Mouse (Mus musculus): ENCODE measurements at regions not wholly inside any gene's neighbourhood (a gene's known extent, or its start where the extent isn't known, plus 50 kb on each side); places are given as distances from the start of the nearest gene placed in this dataset.

DNA sequence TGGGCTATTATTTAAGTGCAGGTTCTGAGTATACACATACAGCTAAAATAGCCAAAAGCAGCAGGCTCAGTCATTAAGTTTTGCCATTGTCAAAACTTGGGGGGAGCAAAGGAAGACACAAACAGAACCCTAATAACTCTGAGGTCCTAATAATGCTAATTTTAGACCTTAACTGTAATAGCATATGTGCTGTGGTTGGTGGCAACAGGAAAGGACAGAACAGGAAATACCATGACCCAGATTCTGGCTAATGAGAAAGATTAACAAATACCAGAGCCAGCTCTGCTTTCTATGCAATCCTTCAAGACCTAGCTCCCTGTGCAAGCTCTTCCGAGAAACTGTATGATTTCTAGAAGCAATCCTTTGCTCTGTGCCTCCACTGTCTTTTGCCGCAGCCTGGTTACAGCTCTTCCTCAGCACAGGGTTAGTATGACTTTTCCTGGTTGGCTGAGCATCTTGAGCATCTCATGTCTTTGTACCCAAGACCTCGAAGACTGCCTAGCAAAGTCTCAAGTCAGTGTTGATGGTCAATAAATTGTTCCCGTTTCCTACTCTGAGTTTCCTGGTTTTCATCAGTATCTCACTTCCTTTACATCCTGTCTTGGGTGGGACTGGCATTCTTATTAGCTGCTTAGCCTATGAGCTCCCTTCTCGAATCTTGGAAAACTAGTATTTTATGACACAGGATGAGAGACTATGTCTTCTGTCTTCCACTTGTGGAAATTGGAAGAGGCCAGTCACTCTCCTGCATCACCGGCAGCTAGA, 49.9 kb upstream of the Eed start:
- DNase-seq, result no peak

DNA sequence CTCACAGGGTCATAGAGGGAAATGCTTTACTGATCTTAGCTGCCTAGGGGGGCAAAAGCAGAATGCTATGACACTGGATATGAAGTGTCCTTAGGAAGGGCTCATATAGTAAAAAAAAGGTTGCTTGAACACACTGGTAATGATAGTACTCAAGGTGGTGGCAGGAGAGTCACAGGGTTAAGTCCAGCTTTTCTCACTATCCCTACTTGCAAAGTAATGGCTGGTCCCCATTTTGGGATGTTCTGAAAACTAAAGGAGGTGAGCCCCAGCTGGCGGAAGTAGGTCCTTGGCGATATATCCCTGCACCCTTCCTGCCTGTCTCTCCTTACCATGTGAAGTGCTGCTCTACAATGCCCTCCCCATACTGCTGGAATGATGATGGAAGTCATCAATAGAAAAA, 52.3 kb upstream of the Eed start:
- DNase-seq, result no peak

DNA sequence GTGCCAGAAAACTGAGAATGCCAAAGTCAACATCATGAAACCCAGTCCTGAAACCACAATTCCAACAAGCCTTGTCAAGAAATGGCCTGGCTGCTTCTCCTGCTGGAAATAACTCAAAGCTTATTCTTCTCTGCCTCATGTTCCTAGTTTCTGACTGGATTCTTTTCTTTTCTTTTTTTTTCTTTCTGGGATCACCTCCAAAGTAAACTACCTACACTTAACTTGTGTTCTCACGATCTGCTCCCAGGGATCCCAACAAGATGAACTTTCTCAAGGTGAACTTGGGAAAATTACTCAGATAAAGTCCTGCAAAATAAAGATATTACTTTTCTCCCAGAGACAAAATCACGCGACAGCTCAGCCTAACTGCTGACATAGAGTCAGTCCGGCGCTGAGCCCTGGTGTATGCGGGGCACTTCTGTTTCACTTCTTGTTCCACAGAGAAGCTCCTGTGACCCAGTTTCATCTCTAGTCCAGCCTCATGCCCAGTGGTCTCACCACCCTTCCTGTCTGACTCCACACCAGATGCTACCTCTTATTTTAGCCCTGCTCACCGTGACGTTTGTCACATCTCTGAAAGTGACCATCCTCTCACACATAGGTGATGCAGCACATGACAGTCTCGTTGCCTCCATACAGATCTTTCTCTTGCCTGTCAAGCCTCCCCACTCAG, 53.0 kb upstream of the Eed start:
- peak; percentile 49 to 54 for DNase-seq

DNA sequence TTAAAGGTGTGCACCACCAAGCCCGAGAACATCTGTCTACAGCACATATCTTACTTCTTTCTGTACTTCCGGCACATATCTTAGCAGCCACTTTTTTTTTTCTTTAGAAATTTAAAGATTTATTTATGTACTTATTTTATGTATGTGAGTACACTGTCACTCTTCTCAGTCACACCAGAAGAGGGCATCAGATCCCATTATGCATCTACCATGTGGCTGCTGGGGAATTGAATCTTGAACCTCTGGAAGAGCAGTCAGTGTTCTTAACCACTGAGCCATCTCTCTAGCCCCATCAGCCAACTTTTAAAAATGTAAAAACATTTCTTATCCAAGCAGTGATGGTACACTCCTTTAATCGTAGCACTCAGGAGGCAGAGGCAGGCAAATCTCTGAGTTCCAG, 53.7 kb upstream of the Eed start:
- no peak for DNase-seq

DNA sequence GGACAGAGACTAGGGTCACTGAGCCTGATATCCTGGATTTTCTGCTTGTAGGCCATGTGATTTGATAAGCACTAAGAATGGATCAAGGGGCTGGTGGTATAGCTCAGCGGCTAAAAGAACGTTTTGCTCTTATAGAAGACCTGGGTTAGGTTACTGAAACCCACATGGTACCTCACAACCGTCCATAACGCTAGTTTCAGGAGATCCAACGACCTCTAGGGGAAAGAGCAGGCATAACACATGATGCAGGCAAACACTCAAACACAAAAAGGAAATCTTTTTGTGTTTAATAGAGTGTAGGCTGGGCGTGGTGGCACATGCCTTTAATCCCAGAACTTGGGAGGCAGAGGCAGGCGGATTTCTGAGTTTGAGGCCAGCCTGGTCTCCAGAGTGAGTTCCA, 54.6 kb upstream of the Eed start:
- DNase-seq, result no peak

DNA sequence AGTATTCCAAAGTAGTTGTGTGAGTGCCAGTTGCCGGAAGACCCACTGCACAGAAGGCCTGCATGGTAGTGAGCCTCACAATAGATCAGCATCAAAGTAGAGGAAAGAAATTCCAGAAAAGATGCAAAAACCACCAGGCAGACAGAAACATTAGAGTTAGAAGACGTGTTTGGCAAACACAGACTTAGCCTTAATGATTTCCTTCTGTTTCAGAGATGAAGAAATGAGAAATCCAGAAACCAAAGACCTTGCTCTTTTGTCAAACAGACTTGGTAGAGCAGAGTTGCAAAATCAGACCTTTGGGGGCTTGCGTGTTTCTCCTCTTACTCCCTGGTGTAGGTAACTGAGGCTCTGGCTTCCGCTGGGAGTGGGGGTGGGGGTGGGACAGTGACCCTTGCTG, 57.0 kb upstream of the Eed start:
- DNase-seq, result no peak

DNA sequence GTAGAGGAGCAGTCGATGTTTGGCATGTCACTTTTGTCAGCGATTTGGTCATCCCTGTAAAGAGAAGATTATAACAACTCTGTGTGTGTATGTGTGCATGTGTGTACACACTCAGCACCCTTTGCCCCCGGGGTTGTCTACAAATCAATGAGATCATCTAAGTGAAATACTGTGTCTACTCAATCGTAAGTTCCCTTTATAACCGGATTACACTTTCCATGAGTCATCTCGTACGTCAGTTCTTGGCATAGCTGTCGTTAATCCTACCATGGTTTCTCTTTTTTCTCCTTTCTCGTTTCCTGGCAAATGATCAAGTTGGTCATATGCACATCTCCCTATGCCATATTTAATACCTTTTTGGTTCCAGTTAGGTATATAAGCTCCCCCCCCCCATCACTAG, 58.7 kb upstream of the Eed start:
- no peak for DNase-seq

DNA sequence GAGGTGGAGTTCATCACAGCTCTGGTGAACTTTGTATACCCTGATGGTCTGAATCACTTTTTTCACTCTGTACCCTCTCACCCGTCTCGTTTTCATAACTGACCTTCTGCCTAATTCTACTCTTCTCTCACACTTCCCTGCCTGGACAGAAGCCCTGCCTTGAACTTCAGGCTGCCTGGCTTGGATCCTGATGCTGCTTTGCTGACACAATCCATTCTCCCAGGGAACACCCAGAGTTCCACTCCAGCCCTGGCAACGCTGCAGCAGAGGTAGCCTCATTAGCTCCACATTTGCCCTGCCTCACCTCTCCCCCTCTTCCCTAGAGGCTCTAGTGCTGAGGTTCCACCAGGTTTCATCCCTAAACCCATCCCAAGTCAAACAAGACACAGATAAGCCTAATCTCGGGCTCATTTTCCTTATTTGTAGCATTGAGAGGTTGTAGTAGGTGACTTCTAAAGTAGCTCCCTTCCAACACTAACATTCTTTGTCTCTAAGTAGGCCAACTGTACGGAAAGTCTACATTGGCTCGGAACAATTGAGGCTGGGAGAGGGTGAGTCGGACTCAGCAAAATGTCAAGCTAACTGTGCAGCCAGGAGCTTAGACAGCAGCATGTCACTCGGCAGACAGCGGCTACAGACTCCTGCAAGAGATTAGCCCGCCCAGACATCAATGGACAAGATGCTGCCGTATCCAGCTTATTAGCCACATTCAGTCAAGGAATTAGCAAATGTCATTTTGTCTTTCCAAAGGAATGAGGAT, 60.0 kb upstream of the Eed start:
- peak; percentile 63 to 64 for DNase-seq

DNA sequence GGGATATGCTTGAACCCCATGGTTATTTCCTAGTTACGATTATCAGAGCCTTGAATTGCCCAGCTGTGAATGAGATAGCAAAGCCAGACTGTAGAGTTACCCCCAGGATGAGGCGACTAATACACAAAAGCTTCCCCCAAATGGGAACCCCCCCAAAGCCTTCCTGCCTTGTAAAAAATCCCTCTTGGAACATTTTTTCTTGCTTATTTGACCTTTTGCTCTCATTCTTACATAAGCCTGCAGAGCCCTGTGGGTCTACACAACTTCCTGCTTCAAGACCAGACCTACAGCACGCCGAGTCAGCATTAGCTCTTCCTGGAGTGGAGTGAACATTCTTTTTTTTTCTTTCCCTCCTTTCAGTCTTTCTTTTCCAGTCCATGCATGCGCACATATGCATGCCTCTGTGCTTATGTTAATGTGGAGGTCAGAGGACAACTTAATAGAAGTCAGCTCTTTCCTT, 60.8 kb upstream of the Eed start:
- no peak for DNase-seq

DNA sequence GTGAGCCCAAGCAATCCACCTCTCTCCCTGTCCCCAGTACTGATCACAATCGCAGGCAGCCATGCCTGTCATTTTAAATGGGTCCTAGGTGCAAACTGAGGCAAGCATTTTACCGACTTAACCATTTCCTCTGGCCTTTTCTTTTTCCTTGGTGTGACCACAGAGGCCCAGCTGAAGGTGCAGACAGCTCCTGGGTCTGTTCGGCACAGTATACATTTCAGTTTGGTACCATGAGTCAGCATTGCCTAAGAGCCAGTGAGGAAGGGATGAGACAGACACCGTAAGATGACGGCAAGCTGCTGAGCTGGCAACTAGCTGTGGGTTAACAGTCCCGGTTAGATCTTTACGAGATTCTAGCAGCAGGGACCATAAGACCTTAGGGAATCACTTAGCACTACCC, 61.6 kb upstream of the Eed start:
- DNase-seq, result no peak

DNA sequence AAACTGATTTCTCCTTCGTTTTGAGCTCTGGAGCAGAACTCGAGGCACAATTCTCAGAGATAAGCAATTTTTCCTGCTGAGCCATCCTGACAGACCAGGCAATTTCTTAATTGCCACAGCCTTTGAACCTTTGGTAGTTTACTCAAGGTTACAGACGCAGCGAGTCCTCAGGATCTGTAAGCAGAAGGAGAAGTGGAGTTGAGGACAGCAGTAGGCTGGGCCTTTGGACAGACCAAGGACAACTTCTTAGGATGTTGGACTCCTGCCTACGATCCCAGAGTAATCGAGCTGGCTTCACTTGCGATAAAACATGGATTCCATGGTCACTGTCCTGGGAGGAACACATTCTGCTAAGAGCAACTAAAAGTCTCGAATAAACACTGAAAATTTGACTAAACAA, 62.7 kb upstream of the Eed start:
- no peak for DNase-seq

DNA sequence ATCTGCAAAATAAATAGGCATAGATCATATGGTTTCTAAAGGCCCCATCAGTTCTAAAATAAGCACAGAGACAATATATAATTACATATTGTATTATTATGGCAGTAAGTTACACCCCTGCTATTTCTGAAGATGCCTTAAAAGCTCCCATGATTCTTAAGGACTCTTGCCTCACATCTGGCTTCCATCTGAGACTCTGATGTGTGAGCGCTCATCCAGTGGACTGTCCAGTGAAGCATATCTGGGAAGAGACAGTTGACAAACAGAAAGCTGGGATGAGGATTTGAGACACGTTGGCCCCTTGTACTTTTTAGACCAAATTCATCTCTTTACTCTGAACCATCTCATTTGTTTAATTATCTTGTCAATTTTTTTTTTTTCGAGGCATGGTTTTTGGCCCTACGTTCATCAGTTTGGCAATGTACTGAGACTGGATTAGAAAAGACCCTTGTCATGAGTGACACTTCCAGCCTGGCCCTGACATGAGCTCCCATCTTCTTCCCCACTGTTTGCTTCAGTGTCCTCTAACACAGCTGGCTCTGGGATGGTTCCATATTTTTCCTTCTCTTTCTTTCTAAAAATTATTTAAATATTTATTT, 63.4 kb upstream of the Eed start:
- no peak for DNase-seq

DNA sequence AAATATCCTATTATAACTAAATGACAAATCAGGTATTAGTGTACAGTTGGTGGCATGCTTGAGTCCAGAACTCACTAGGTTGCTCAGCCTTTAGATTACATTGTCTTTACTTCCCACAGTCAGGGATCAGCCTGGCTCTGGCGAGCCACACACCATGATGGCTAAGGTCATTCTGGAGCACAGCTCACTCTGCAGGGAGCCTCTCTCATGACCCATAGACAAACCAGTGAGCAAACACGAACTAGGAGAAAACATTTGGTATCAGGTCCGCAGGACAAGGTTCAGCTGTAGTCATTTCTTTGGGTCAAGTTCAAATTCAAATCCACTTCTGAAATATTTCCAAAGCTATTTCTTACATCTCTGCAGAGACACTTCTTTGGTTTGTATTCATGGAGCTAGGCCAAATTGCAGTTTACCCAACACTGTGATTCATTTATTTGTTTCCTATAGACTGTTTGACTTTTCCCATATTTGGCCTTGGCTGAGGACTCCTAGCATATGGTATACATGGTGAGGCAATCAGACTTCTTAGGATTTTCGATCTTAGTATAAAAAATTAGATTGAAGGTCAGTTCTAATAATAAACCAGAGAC, 64.5 kb upstream of the Eed start:
- DNase-seq, result no peak

DNA sequence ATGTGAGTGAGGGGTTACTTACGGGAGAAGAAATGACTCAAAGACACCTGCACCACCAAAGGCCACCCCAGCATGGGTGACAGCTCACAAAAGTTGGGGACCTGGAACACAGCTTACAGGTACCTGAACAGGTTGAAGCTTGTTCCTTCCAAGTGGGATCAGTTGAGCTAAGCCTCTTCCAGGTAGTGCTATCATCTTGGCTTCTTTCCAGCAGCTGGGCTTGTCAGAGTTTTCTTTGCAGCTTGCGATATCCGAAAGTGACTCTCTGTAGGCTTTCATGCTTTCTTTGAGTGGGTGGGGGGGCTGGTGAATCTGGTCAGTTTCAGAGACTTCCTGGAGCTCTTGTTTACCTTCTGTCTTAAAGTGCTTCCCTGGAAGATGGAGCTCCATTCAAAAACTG, 65.4 kb upstream of the Eed start:
- no peak for DNase-seq

DNA sequence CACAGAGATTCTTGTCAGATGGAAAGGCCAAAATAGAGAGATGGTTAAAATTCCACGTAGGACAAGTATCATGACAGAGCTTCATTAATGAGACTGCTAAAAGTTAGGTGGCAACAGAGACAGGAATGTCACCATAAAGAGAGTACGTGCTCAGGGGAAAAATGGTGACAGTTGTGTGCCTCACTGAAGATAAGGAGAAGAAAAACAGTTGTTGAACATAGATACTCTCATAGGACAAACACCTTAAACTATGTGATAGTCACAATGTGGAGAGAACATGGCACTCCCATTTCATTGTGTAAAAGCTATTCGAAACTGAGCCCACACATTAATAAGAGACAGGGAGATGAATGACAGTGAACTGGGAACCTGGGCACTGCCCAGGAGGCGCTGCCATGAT, 66.1 kb upstream of the Eed start:
- DNase-seq, result no peak

DNA sequence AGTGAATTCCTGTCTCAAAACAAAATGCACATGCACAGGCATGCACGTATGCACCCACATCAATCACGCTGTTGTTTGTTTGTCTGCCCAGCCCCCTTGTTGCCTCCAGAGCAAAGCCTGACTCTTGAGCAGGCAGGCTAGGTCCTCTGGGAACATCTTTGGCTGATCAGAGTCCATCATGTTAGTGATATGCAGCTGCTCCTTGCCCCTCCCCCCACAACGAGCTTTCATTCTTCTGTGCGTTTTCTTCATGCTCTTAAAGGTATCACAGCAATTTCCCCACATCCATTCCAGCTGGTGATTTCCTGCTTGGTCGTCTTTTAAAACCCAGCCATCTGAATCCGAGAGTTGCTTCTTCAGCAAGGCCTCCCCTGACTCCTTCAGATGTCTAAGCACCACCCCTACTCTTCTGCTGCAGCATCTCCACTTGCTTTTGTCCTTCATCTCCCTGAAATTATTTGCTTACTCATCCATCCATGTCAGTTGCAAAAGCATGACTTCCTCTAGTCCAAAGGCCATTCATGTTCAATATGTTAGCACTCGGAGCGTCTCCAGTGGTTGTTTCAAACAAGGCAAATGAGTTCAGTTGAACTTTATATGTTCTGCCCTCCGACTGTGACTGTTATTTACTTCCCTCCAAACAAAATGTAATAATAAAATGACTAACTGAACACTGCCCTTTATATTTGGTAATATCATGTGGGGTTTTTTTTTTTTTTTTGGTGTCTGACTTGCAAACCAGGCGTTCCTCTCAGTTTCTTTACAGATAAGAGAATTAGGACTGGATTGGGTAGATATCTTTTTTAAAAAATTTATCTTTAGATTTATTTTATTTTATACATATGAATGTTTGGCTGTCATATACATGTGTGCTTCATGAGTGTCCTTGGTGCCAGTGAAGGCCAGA, 67.9 kb upstream of the Eed start:
- DNase-seq, result no peak

DNA sequence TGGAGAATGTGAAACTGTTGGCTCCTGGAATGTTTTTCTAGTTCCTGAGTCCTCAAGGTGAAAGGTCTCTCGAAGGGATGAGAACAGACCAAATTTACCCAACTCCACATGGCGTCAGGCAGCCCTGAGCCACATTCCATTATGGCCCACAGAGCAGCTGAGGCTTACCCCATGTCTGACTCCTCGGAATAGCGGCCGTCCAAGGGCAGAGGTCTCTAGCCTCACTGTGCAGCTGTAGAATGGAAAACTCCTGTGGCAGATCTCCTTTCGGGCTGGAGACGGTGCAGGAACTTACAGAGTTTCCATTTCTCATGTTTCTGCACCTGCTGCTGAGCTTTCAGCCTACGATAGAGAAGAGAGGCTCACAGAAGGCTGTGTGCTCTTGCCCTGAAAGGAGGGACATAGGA, 69.1 kb upstream of the Eed start:
- DNase-seq, result no peak

DNA sequence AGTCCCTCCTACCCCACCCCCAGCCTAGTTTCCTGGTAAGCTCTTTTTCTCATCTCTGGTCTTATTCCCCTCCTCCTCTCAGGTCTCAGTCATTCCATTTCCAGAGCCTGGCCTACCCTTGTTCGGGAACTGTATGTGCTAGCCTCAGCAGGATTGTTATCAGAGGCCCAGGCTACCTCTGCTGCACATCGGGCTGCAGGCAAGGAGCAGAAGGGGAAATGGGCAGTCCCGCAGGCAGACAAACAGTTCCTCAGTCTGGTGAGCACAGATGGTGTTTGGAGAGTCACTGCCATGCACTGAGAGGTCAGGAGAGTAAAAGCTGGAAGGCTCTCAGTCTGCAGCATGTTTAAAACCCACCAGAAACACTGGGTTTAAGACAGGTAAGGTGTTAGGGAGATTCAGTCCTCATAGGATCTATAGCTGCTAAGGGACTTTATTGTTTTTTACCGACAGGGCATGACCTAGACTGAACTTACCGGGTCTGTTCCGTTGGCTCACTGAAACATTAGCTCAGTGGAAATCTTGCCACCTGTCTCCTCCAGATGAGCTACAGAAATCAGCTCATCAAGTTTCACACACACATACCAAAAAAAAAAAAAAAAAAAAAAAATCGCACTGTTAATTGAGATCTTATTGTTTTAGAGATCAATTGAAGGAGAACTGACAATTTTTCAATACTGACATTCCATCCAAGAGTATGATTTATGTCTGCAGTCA, 74.2 kb upstream of the Eed start:
- peak in 1 of 2 experiments; percentile 21 for DNase-seq

DNA sequence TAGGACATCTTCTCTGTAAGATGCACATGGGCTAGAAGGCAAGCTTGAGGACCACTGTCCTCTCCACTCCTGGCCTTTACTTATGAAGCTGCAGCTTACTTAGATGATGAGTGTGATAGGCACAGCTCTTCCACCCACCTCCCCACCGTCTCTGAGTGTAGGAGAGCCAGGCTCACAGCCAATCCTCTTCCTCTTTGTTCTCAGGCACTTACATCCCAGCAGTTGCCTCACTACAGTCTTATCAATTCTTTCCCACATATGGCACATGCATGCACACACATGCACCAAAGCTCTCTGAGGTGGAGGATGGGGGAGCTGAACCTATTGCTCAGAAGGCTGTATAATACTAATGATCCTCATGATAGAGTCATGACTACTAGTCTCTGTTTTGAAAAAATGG, 72.1 kb upstream of the Picalm start:
- DNase-seq, result no peak

DNA sequence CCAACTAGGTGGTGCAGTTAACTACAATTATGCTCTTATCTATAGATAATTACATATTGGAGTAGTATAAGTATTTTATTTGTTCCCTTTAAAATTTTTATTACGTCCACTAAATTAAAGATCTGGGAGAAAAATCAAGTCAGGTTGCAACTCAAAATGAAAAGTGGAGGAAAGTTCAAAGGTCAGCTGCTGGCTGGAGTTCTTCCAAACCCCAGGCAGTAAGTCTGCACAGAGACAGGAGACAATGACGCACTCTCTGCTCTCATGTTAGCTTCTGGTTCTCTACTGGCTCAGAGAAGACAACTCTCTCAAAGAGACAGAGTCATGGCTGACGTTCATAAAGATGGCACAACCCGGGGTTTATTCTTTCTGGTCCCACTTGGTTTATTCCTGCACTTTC, 71.4 kb upstream of the Picalm start:
- no peak for DNase-seq

DNA sequence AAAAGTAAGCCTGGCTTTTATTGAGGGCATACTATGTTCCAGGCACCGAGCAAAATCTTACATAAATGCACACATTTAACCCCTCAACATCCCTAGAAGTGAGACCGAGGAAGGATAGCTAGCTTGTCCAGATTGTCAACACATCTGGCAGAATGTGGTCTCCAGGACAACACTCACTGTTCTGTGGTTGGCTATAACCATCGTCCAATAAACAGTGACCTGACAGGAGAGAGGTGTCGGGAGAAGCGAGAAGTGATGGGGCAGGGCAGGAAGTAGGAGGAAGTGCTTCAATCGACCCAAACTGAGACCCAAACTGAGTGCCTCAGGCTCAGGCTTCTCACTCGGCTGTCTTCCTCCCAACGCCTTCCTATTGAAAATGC, 70.8 kb upstream of the Picalm start:
- no peak for DNase-seq
